Mouse (Mus musculus) liver, adult (tissue): ENCODE results near the gene Dscam.

Experiments
- GATA4 ChIP-seq: IDR thresholded peaks from 2 replicates; pipeline ENCODE4 v1.6.1; 2014; ENCODE audit warnings: mild to moderate bottlenecking, low read length; ENCODE audit not compliant: insufficient replicate concordance

Dscam gene

GRCm38 (mm10) chr16:96934795-96935194 lies 235.8 kb downstream of the Dscam start:
- TF ChIP-seq GATA4 = no peak

DNA sequence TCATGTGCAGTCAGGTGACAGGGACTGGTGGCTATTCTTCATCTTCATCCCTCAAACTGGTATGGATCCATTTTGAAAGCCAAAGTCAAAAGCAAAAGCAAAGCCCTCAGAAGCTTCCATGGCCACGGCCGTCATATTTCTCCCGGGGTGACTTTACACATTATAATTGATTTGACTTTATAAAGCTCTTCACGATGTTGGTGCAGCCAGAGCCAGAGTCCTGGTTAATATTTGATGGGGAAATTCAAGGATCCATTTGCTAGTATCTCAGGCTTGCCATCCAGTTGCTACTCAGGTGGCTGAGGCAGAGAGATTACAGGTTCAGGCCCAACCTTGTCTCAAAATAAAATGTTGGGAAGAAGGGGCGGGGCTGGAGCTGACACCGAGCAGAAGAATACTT lies 238.3 kb downstream of the Dscam start:
- no peak for TF ChIP-seq GATA4

DNA sequence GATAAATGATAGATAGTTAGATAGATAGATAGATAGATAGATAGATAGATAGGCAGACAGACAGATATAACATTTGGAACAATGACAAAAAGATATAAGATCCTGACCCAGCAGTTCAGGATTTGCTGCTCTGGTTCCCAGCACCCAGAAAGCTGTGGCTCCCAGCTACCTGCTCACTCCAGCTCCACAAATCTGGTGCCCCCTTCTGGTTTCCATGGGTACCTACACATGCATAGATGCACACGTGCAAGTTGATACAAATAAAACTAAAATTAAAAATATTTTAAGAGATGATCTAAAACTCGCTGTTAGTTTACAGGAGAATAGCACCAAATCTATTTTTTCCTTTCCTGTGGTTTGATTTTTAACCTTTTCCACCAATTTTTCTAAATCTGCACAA lies 238.8 kb downstream of the Dscam start:
- TF ChIP-seq GATA4 = no peak

DNA sequence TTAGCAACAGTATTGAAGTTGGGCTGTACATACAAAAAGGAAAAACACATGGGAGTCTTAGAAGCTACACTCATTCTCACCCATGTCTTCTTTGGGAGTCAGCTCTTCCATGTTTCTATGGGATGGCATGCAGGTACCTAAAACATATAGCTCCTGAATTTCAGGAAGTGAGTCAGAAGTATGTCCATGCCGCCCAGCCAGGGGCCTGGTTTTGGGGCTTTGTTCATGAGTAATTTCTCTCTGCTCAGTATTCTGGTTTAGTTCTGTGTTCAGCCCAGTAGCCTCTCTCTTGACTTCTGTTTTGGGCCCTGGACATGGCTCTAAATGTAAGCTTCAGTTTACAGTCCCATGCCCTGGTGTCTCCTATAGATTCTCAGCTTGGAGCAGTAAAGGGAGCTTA lies 242.5 kb downstream of the Dscam start:
- no peak for TF ChIP-seq GATA4

DNA sequence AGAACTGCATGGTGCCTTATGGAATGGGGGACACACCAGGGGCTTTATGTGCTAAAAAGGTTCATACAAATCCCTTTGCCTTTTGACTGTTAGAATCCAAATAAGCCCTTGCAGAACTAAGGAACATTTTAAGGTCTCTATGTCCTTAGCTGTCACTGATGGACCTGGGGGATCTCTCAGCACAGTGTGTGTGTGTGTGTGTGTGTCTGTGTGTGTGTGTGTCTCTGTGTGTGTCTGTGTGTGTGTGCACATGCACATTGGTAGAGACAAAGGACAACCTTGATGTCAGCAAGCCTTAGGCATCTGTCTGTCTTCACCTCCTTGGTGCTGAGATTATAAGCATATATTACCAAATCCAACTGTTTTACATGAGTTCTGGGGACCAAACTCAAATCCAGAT lies 243.1 kb downstream of the Dscam start:
- no peak for TF ChIP-seq GATA4

- no peak for TF ChIP-seq GATA4
Observed at GRCm38 (mm10) chr16:96926977-96927376, 243.6 kb downstream of the Dscam start.

DNA sequence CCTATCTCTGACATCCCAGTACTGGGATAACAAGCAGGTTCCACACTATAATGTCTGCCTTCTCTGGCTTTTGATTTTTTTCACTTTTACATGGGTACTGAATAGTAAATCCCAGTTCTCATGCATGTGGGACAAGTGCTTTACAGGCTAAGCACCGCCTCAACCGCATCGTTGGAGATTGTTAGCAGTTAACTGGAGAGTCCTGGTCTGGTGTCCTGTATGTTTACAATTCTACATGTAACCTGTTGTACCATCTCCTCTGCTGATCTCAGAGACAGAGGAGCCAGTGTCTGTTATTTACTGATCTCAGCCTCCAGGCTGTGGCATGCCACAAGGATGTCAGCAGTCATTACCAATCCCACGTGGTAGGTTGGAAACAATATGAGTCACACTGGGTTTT lies 246.6 kb downstream of the Dscam start:
- no peak for TF ChIP-seq GATA4

GRCm38 (mm10) chr16:96914495-96914894 lies 256.1 kb downstream of the Dscam start:
- TF ChIP-seq GATA4 = no peak

GRCm38 (mm10) chr16:96912836-96913235 lies 257.7 kb downstream of the Dscam start:
- TF ChIP-seq GATA4 = no peak

DNA sequence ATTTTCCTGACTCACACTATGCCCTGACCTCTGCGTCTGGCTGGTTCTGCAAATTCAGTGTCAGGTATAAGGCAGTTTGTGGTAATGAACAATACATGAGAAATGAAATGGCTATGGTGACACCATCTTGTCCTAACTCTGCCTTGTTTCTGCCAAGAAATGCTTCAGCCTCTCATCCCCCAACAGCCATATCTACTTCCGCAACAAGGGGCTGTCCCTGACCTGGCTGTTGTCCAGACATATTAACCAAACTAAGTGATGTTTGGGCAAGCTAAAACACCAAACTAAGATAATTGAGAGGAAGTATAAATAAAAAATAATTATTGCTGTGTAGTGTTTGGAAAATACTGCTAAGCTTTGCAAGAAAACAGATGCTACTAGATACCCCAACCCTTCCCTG lies 258.4 kb downstream of the Dscam start:
- no peak for TF ChIP-seq GATA4

- no peak for TF ChIP-seq GATA4
Observed at GRCm38 (mm10) chr16:96910405-96911164, 260.0 kb downstream of the Dscam start.

- TF ChIP-seq GATA4 = no peak
Observed at GRCm38 (mm10) chr16:96907818-96908217, 262.7 kb downstream of the Dscam start.

DNA sequence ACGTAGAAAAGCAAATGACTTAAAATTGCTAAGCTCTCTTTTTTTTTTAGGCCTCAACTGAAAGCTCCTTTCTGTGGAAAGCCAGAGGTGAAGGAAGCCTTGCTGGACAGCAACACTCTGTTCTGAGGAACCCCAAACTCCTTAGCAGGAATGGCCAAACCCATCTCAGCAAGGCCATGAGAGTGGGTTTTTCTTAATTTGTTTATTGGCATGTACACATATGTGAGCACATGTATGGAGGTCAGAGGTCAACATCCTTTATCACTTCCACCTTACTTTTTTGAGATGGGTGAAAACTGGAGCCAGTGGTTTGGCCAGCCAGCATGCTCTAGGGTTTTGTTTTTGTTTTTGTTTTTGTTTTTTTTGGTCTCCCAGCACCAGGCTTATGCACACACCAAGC lies 263.5 kb downstream of the Dscam start:
- no peak for TF ChIP-seq GATA4

DNA sequence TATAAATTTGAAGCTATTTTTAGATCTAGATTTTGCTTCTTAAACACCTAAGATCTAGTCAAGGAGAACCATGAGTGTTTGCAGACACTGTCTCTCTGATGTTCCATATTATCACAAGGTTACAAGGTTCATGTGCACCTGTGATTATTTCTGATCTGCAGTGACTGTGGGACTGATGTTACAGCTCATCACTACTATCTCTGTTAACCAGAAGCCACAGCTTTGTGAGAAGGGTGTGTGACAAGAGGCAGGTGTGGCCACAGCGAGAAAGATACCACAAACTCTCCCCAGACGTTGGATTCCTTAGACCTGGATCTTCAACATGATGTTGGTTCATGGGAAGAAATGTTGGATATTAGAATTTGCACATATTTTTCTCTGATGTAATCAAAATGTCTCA lies 263.9 kb downstream of the Dscam start:
- no peak for TF ChIP-seq GATA4

DNA sequence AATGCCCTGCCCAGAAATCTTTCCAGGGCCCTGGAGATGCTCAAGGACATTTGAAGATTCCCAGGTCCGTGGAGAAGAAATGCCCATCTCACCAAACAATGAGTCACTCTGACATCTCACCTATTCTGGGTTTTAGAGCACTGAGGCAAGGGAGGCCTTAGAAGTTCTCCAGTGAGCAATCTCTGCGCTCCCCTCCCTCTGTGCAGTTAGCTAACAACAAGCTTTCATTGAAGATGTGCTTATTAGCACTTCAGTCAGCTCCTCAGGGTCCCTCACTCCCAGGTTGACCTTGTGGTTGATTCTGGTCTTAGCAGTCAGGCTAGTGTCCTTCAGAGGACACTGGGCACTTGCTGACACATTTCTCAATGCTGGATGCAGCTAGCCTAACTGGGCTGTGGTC lies 265.8 kb downstream of the Dscam start:
- TF ChIP-seq GATA4 = no peak

DNA sequence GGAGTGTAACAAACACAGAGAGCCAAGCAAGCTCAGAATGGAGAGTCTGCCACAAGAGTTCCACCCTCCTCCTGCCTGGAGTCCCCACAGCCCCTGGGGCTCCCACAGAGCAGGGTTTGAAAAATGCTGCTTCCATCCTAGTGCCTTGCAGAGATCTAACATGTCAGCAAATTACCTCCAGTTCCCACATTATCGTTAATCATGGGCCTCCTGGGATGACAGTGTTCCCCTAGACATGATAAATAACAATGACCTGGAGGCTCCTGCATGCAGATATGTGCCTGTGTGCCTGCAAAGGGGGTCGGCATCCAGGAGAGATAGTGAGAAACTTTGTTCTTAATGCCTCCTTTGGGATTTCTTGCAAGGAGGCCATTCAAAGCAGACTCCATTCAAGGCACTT lies 266.2 kb downstream of the Dscam start:
- TF ChIP-seq GATA4 = no peak

GRCm38 (mm10) chr16:96902596-96902995 lies 268.0 kb downstream of the Dscam start:
- TF ChIP-seq GATA4 = no peak
